Mouse (Mus musculus): ENCODE measurements around the gene Ift88. TPM values are rescaled to one million over a fixed set of nuclear protein-coding genes. Genes with fewer than 3 reads are reported as not detected.

Ift88 gene
- polyA plus RNA-seq, 1 experiment: 0.11 TPM

GRCm38 (mm10) chr14:57493840-57494239 lies 70.0 kb downstream of the Ift88 start:
- no peaks in the 10 kb centered on the region for H3K9me3 ChIP-seq
- no peak overlapping the region for H3K4me3 ChIP-seq (replicated peaks)
- TF ChIP-seq FLI1 (IDR thresholded peaks at IDR 0.05; ENCODE audit: low read length): no peak
- no peak for TF ChIP-seq GATA1 (IDR thresholded peaks at IDR 0.05; ENCODE audit: borderline replicate concordance, low read length)
- H3K27me3 ChIP-seq (replicated peaks): no peaks in the 10 kb centered on the region
- H3K4me1 ChIP-seq: no peaks in the 10 kb centered on the region
- H3K36me3 ChIP-seq (replicated peaks; ENCODE audit: low read length): no peaks in the 10 kb centered on the region

- H3K4me1 ChIP-seq: peaks cover 23% of the 10 kb centered on the region
- no peak overlapping the region for H3K4me3 ChIP-seq (replicated peaks)
- H3K36me3 ChIP-seq (replicated peaks; ENCODE audit: low read length): peaks cover 8% of the 10 kb centered on the region
- TF ChIP-seq GATA1 (IDR thresholded peaks at IDR 0.05; ENCODE audit: borderline replicate concordance, low read length) (no peak), FLI1 (IDR thresholded peaks at IDR 0.05; ENCODE audit: low read length) (no peak)
- H3K27me3 ChIP-seq (replicated peaks): peaks cover 19% of the 10 kb centered on the region
- H3K9me3 ChIP-seq: peaks cover 15% of the 10 kb centered on the region
These were observed 79.9 kb downstream of the Ift88 start for GRCm38 (mm10) chr14:57503729-57504128.

- Histone ChIP-seq H3K27me3 (replicated peaks) (peaks cover 16% of the 10 kb centered on the region), H3K36me3 (replicated peaks; ENCODE audit: low read length) (no peaks in the 10 kb centered on the region), H3K9me3 (no peaks in the 10 kb centered on the region), H3K4me3 (replicated peaks) (no peak overlapping the region), H3K4me1 (no peaks in the 10 kb centered on the region)
- TF ChIP-seq FLI1 (IDR thresholded peaks at IDR 0.05; ENCODE audit: low read length) (no peak), GATA1 (IDR thresholded peaks at IDR 0.05; ENCODE audit: borderline replicate concordance, low read length) (no peak)
These were observed 85.7 kb downstream of the Ift88 start for GRCm38 (mm10) chr14:57509554-57509953.

GRCm38 (mm10) chr14:57515156-57515762 lies 91.4 kb downstream of the Ift88 start:
- Histone ChIP-seq H3K4me3 (replicated peaks) (no peak overlapping the region), H3K9me3 (0 out of 2 replicates have a peak, but pooled peaks cover 2% of the 10 kb centered on the region), H3K27me3 (replicated peaks) (peaks cover 8% of the 10 kb centered on the region), H3K36me3 (replicated peaks; ENCODE audit: low read length) (no peaks in the 10 kb centered on the region), H3K4me1 (no peaks in the 10 kb centered on the region)
- no peak for TF ChIP-seq GATA1 (IDR thresholded peaks at IDR 0.05; ENCODE audit: borderline replicate concordance, low read length)
- TF ChIP-seq FLI1 (IDR thresholded peaks at IDR 0.05; ENCODE audit: low read length): no peak

- Histone ChIP-seq H3K4me3 (replicated peaks) (no peak overlapping the region), H3K9me3 (peaks cover 7% of the 10 kb centered on the region; the same call in 1 of the 2 replicates), H3K4me1 (no peaks in the 10 kb centered on the region), H3K27me3 (replicated peaks) (peaks cover 4% of the 10 kb centered on the region), H3K36me3 (replicated peaks; ENCODE audit: low read length) (no peaks in the 10 kb centered on the region)
- TF ChIP-seq GATA1 (IDR thresholded peaks at IDR 0.05; ENCODE audit: borderline replicate concordance, low read length) (no peak), FLI1 (IDR thresholded peaks at IDR 0.05; ENCODE audit: low read length) (no peak)
These were observed 93.1 kb downstream of the Ift88 start for GRCm38 (mm10) chr14:57517001-57517400.

GRCm38 (mm10) chr14:57523762-57524161 lies 99.9 kb downstream of the Ift88 start:
- TF ChIP-seq GATA1 (IDR thresholded peaks at IDR 0.05; ENCODE audit: borderline replicate concordance, low read length) (no peak), FLI1 (IDR thresholded peaks at IDR 0.05; ENCODE audit: low read length) (no peak)
- Histone ChIP-seq H3K4me3 (replicated peaks) (no peak overlapping the region), H3K4me1 (peaks cover 38% of the 10 kb centered on the region), H3K27me3 (replicated peaks) (peaks cover 43% of the 10 kb centered on the region), H3K36me3 (replicated peaks; ENCODE audit: low read length) (no peaks in the 10 kb centered on the region), H3K9me3 (peaks cover 17% of the 10 kb centered on the region)

- peak within 1 kb of the TSS; percentile 93 for H3K4me3 ChIP-seq (replicated peaks)
- H3K36me3 ChIP-seq (replicated peaks; ENCODE audit: low read length): no peaks in the 10 kb centered on the region
- peaks cover 49% of the 10 kb centered on the region for H3K4me1 ChIP-seq
- H3K27me3 ChIP-seq (replicated peaks): peaks cover 43% of the 10 kb centered on the region
- peaks cover 17% of the 10 kb centered on the region for H3K9me3 ChIP-seq
- TF ChIP-seq GATA1 (IDR thresholded peaks at IDR 0.05; ENCODE audit: borderline replicate concordance, low read length): no peak
- no peak for TF ChIP-seq FLI1 (IDR thresholded peaks at IDR 0.05; ENCODE audit: low read length)
These were observed 101.0 kb downstream of the Ift88 start, which contains the start of gene Il17d for GRCm38 (mm10) chr14:57524671-57525387. TSS of gene Il17d (plus strand) at chr14:57524777.

- Histone ChIP-seq H3K36me3 (replicated peaks; ENCODE audit: low read length) (no peaks in the 10 kb centered on the region), H3K4me1 (peaks cover 55% of the 10 kb centered on the region), H3K9me3 (peaks cover 12% of the 10 kb centered on the region), H3K27me3 (replicated peaks) (peaks cover 43% of the 10 kb centered on the region), H3K4me3 (replicated peaks) (peak overlapping the region; percentile 93)
- TF ChIP-seq GATA1 (IDR thresholded peaks at IDR 0.05; ENCODE audit: borderline replicate concordance, low read length) (no peak), FLI1 (IDR thresholded peaks at IDR 0.05; ENCODE audit: low read length) (no peak)
These were observed 101.7 kb downstream of the Ift88 start for GRCm38 (mm10) chr14:57525388-57526049.

GRCm38 (mm10) chr14:57526050-57526623 lies 102.3 kb downstream of the Ift88 start:
- no peak for TF ChIP-seq FLI1 (IDR thresholded peaks at IDR 0.05; ENCODE audit: low read length)
- no peak for TF ChIP-seq GATA1 (IDR thresholded peaks at IDR 0.05; ENCODE audit: borderline replicate concordance, low read length)
- Histone ChIP-seq H3K4me3 (replicated peaks) (peak overlapping the region; percentile 93), H3K36me3 (replicated peaks; ENCODE audit: low read length) (no peaks in the 10 kb centered on the region), H3K9me3 (peaks cover 10% of the 10 kb centered on the region), H3K4me1 (peaks cover 55% of the 10 kb centered on the region), H3K27me3 (replicated peaks) (peaks cover 43% of the 10 kb centered on the region)

Measured in megakaryocyte, embryonic 14.5 days (primary cell).